Mouse (Mus musculus) adrenal gland, adult (tissue): ENCODE results near the gene Trit1.

Experiments used
- DNase-seq, 2 experiments: peaks; one replicate each; pipeline ENCODE4 v3.0.0; 2022 to 2023; ENCODE audit warnings: low spot score in 1 of 2; ENCODE audit not compliant: inconsistent age in 2 of 2

Gene Trit1

GRCm38 (mm10) chr4:123044842-123045241 lies 28.4 kb downstream of the Trit1 start:
- DNase-seq: peak in 1 of 2 experiments; percentile 72

GRCm38 (mm10) chr4:123046300-123046699 lies 29.9 kb downstream of the Trit1 start:
- no peak for DNase-seq

- peak; percentile 84 to 95 for DNase-seq
Measured at GRCm38 (mm10) chr4:123050681-123051211, 34.3 kb downstream of the Trit1 start.

GRCm38 (mm10) chr4:123053179-123053578 lies 36.8 kb downstream of the Trit1 start:
- DNase-seq: no peak

- DNase-seq: no peak
Measured at GRCm38 (mm10) chr4:123054172-123054790, 37.9 kb downstream of the Trit1 start.

GRCm38 (mm10) chr4:123056560-123057109 lies 40.2 kb downstream of the Trit1 start:
- DNase-seq: no peak

- no peak for DNase-seq
Measured at GRCm38 (mm10) chr4:123057957-123058356, 41.6 kb downstream of the Trit1 start.

- no peak for DNase-seq
Measured at GRCm38 (mm10) chr4:123061744-123062143, 45.3 kb downstream of the Trit1 start.

- DNase-seq: no peak
Measured at GRCm38 (mm10) chr4:123068646-123069045, 52.2 kb downstream of the Trit1 start.

- peak; percentile 18 to 69 for DNase-seq
Measured at GRCm38 (mm10) chr4:123071266-123071966, 55.0 kb downstream of the Trit1 start.

GRCm38 (mm10) chr4:123076928-123077327 lies 60.5 kb downstream of the Trit1 start:
- DNase-seq: no peak

GRCm38 (mm10) chr4:123078231-123078630 lies 61.8 kb downstream of the Trit1 start:
- DNase-seq: no peak

- no peak for DNase-seq
Measured at GRCm38 (mm10) chr4:123080791-123081190, 64.4 kb downstream of the Trit1 start.

GRCm38 (mm10) chr4:123082283-123083163 lies 66.1 kb downstream of the Trit1 start:
- peak; percentile 61 to 80 for DNase-seq

- no peak for DNase-seq
Measured at GRCm38 (mm10) chr4:123083323-123083902, 67.0 kb downstream of the Trit1 start.

GRCm38 (mm10) chr4:123085290-123085689 lies 68.9 kb downstream of the Trit1 start:
- DNase-seq: no peak

- DNase-seq: no peak
Measured at GRCm38 (mm10) chr4:123086381-123086780, 70.0 kb downstream of the Trit1 start.

- DNase-seq: no peak
Measured at GRCm38 (mm10) chr4:123092621-123093020, 76.2 kb downstream of the Trit1 start.

GRCm38 (mm10) chr4:123093064-123093776 lies 76.8 kb downstream of the Trit1 start:
- DNase-seq: no peak

- DNase-seq: no peak
Measured at GRCm38 (mm10) chr4:123093869-123094268, 77.5 kb downstream of the Trit1 start.
